Mouse (Mus musculus): Measurements from ENCODE around the gene Kcnab1. TPM values are rescaled to one million over a fixed set of nuclear protein-coding genes. Genes with fewer than 3 reads are reported as not detected.

Kcnab1 gene
- total and polyA plus RNA-seq, 3 experiments, result 0.82 to 4.5 (median 2.9) TPM

DNA sequence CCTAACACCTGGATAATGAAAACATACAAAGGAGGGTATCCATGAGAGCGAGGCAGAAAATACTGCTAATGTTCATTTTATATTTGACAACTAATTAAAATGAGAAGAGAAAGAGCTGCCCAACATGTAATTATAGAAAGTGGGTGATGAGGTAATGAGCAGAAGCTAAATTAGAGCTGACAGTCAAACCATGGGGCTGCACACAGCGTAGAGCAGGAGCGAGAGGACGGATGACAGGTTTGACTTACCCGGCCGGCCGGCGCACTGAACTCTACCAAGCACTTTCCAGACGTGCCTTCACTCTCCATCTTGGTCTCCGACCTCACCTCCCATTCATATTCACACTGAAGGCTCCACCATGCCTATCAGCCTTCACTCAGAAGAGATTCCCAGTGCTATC lies 168.6 kb downstream of the Kcnab1 start:
- Histone ChIP-seq H3K27me3 (ENCODE audit: control insufficient read depth, insufficient read depth, low read length) (no peaks in the 10 kb centered on the region), H3K36me3 (ENCODE audit: control insufficient read depth, insufficient read depth, low read length) (no peaks in the 10 kb centered on the region), H3K9ac (ENCODE audit: low read depth, low read length) (no peak overlapping the region), H3K79me2 (replicated peaks; ENCODE audit: control insufficient read depth, insufficient read depth, low read length) (no peaks in the 10 kb centered on the region), H3K4me1 (ENCODE audit: control insufficient read depth, insufficient read depth, low read length) (no peaks in the 10 kb centered on the region), H3K27ac (no peak overlapping the region), H3K4me3 (no peak overlapping the region)
- no peak for DNase-seq
- intact Hi-C loops (cut with DNase I), result no loop called here
- WGBS, result 87% methylated on average over 10 of the region's 10 CpGs
- TF ChIP-seq EP300 (IDR thresholded peaks at IDR 0.05; ENCODE audit: insufficient read depth, low read depth, low read length), result no peak
- TF ChIP-seq CTCF (IDR thresholded peaks at IDR 0.05), result no peak
- TF ChIP-seq POLR2A (IDR thresholded peaks at IDR 0.05; ENCODE audit: insufficient read depth, low read depth, low read length), result no peak

DNA sequence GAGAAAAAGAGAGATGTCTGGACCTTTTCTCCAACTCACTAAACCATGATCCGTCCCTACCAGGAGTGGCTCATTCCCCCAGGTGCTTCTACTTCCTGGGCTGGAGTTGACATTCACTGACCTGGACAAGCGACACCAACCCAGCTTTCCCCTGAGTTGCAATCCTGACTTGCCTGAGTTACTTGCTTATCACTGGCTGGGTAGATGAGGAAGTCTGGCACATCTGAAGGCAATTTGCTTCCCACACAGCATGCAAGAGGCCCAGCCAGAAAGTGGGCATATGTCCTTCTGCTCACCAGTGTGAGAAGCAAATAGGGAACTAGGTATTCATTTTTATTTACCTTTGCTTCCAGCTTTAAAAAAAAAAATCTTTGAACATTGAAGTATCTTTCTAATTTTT lies 174.2 kb downstream of the Kcnab1 start:
- Histone ChIP-seq H3K4me3 (no peak overlapping the region), H3K27ac (no peak overlapping the region), H3K9ac (ENCODE audit: low read depth, low read length) (no peak overlapping the region), H3K4me1 (ENCODE audit: control insufficient read depth, insufficient read depth, low read length) (no peaks in the 10 kb centered on the region), H3K27me3 (ENCODE audit: control insufficient read depth, insufficient read depth, low read length) (no peaks in the 10 kb centered on the region), H3K36me3 (ENCODE audit: control insufficient read depth, insufficient read depth, low read length) (no peaks in the 10 kb centered on the region), H3K79me2 (replicated peaks; ENCODE audit: control insufficient read depth, insufficient read depth, low read length) (no peaks in the 10 kb centered on the region)
- intact Hi-C loops (cut with DNase I), result no loop called here
- 68% methylated on average over 2 of the region's 2 CpGs for WGBS
- TF ChIP-seq POLR2A (IDR thresholded peaks at IDR 0.05; ENCODE audit: insufficient read depth, low read depth, low read length) (no peak), CTCF (IDR thresholded peaks at IDR 0.05) (no peak), EP300 (IDR thresholded peaks at IDR 0.05; ENCODE audit: insufficient read depth, low read depth, low read length) (no peak)
- no peak for DNase-seq

DNA sequence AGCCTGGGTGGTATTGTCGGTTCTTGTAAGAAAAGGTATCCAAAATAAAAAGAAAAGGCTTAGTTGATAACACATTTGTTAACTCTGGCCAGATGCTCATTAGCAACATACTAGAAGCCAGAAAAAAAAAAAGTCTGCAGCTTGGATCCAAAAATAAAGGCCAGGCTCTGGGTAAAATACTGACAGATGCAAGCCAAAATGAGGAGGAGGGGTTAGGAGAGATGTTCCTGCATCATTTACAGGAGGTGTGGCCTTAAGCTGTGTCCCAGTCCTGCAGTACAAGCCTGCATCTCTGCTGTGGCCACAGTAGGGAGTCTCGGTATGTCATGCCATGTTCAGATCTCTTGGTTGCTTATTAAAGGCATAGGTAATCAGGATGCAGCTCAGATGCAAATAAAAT lies 179.8 kb downstream of the Kcnab1 start:
- Histone ChIP-seq H3K36me3 (ENCODE audit: control insufficient read depth, insufficient read depth, low read length) (no peaks in the 10 kb centered on the region), H3K27me3 (ENCODE audit: control insufficient read depth, insufficient read depth, low read length) (no peaks in the 10 kb centered on the region), H3K27ac (no peak overlapping the region), H3K9ac (ENCODE audit: low read depth, low read length) (no peak overlapping the region), H3K4me1 (ENCODE audit: control insufficient read depth, insufficient read depth, low read length) (no peaks in the 10 kb centered on the region), H3K79me2 (replicated peaks; ENCODE audit: control insufficient read depth, insufficient read depth, low read length) (no peaks in the 10 kb centered on the region), H3K4me3 (no peak overlapping the region)
- intact Hi-C loops (cut with DNase I), result no loop called here
- 67% methylated on average over 2 of the region's 2 CpGs for WGBS
- TF ChIP-seq POLR2A (IDR thresholded peaks at IDR 0.05; ENCODE audit: insufficient read depth, low read depth, low read length), result no peak
- no peak for TF ChIP-seq CTCF (IDR thresholded peaks at IDR 0.05)
- TF ChIP-seq EP300 (IDR thresholded peaks at IDR 0.05; ENCODE audit: insufficient read depth, low read depth, low read length), result no peak
- no peak for DNase-seq

DNA sequence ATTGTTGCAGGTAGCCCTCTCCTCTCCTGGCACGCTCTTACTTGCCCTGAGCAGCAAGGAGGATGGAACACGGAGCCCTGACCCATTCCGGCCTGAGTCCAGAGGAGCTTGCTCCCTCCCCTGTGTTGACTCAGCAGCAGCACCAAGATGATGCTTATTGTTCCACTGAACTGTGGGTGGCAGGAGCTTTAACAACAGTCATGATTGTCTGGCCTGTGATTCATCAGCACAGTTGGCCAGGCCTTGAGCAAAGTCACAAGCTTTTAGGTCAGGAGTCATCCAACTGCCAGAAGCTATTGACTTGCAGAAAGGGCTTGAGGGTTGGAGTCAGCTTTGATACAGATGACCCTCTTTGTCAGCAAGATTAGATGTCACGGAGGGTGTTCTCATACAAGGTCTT lies 187.8 kb downstream of the Kcnab1 start:
- intact Hi-C loops (cut with DNase I), result no loop called here
- Histone ChIP-seq H3K4me1 (ENCODE audit: control insufficient read depth, insufficient read depth, low read length) (no peaks in the 10 kb centered on the region), H3K4me3 (no peak overlapping the region), H3K27ac (no peak overlapping the region), H3K27me3 (ENCODE audit: control insufficient read depth, insufficient read depth, low read length) (no peaks in the 10 kb centered on the region), H3K79me2 (replicated peaks; ENCODE audit: control insufficient read depth, insufficient read depth, low read length) (no peaks in the 10 kb centered on the region), H3K9ac (ENCODE audit: low read depth, low read length) (no peak overlapping the region), H3K36me3 (ENCODE audit: control insufficient read depth, insufficient read depth, low read length) (no peaks in the 10 kb centered on the region)
- TF ChIP-seq POLR2A (IDR thresholded peaks at IDR 0.05; ENCODE audit: insufficient read depth, low read depth, low read length), result no peak
- no peak for TF ChIP-seq EP300 (IDR thresholded peaks at IDR 0.05; ENCODE audit: insufficient read depth, low read depth, low read length)
- TF ChIP-seq CTCF (IDR thresholded peaks at IDR 0.05), result no peak
- 67% methylated on average over 4 of the region's 4 CpGs for WGBS
- peak in 1 of 2 experiments; percentile 4 for DNase-seq

DNA sequence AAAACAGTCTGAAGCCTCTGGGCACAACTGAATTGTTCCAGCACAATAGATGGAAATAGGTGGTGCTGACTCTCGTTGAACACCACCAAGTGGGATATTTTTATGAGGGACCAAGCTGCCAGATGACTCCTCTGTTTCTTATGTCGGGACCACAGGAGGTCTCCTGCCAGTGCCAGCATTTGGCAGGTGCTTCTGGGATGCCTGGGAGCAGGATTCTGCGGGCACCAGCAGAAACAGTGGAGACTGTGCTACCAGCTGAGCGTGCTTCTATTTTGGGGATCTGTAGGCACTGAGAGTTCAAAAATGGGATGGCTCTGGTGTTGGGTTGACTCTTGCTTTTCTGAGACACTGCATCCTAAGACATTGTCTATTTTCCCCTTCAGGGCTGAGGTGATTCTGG lies 190.0 kb downstream of the Kcnab1 start:
- intact Hi-C loops (cut with DNase I), result no loop called here
- 60% methylated on average over 4 of the region's 4 CpGs for WGBS
- TF ChIP-seq POLR2A (IDR thresholded peaks at IDR 0.05; ENCODE audit: insufficient read depth, low read depth, low read length), result no peak
- TF ChIP-seq CTCF (IDR thresholded peaks at IDR 0.05), result no peak
- no peak for TF ChIP-seq EP300 (IDR thresholded peaks at IDR 0.05; ENCODE audit: insufficient read depth, low read depth, low read length)
- Histone ChIP-seq H3K9ac (ENCODE audit: low read depth, low read length) (no peak overlapping the region), H3K36me3 (ENCODE audit: control insufficient read depth, insufficient read depth, low read length) (no peaks in the 10 kb centered on the region), H3K4me1 (ENCODE audit: control insufficient read depth, insufficient read depth, low read length) (no peaks in the 10 kb centered on the region), H3K27me3 (ENCODE audit: control insufficient read depth, insufficient read depth, low read length) (no peaks in the 10 kb centered on the region), H3K4me3 (no peak overlapping the region), H3K27ac (no peak overlapping the region), H3K79me2 (replicated peaks; ENCODE audit: control insufficient read depth, insufficient read depth, low read length) (no peaks in the 10 kb centered on the region)
- DNase-seq, result no peak

DNA sequence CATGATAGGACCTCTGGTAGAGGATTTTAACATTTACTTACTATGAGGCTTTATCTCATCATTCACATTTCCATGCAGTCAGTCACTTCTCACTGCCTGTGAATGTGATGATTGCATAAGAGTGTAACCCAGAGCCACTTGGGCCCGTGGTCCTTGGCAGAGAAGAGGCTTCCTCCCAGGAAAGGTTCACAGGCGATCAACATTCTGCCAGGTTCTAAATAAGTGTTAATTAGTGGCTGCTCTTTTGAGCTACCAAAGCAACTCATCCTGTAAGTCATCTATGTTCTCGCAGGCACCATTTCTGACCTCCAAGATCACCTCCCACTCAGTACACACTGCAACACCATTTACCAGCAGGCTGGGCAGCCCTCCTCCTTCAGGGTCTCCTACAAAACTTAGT lies 192.3 kb downstream of the Kcnab1 start:
- Histone ChIP-seq H3K4me1 (ENCODE audit: control insufficient read depth, insufficient read depth, low read length) (no peaks in the 10 kb centered on the region), H3K79me2 (replicated peaks; ENCODE audit: control insufficient read depth, insufficient read depth, low read length) (no peaks in the 10 kb centered on the region), H3K9ac (ENCODE audit: low read depth, low read length) (no peak overlapping the region), H3K36me3 (ENCODE audit: control insufficient read depth, insufficient read depth, low read length) (no peaks in the 10 kb centered on the region), H3K27me3 (ENCODE audit: control insufficient read depth, insufficient read depth, low read length) (no peaks in the 10 kb centered on the region), H3K27ac (no peak overlapping the region), H3K4me3 (no peak overlapping the region)
- no peak for DNase-seq
- TF ChIP-seq POLR2A (IDR thresholded peaks at IDR 0.05; ENCODE audit: insufficient read depth, low read depth, low read length), result no peak
- TF ChIP-seq CTCF (IDR thresholded peaks at IDR 0.05), result no peak
- no peak for TF ChIP-seq EP300 (IDR thresholded peaks at IDR 0.05; ENCODE audit: insufficient read depth, low read depth, low read length)
- intact Hi-C loops (cut with DNase I), result no loop called here
- 35% methylated on average over 3 of the region's 3 CpGs for WGBS

Data from heart, adult 2 months (tissue).